Mouse (Mus musculus) MEL (cell line): ENCODE measurements around the gene Mpv17l2.

Experiments
- BHLHE40 ChIP-seq: IDR thresholded peaks from 2 replicates; pipeline ENCODE4 v1.6.1; 2012; ENCODE audit warnings: low read depth, mild to moderate bottlenecking, inconsistent platforms, low read length, improper control_type of control experiment, borderline replicate concordance
- CTCF ChIP-seq, 3 experiments: IDR thresholded peaks in 2 of 3; conservative IDR thresholded peaks in 1 of 3; 2 replicates each; pipeline ENCODE4 v1.5.1; 2011 to 2012; ENCODE audit warnings: low read length in 3 of 3, low read depth in 2 of 3, mild to moderate bottlenecking in 2 of 3, improper control_type of control experiment in 1 of 3, inconsistent platforms in 1 of 3, mixed read lengths in 1 of 3, moderate library complexity in 1 of 3; ENCODE audit not compliant: control insufficient read depth in 1 of 3, insufficient read depth in 1 of 3, poor library complexity in 1 of 3, severe bottlenecking in 1 of 3
- E2F4 ChIP-seq: IDR thresholded peaks from 2 replicates; pipeline ENCODE4 v1.6.1; 2011; ENCODE audit warnings: low read depth, low read length, improper control_type of control experiment, borderline replicate concordance
- HCFC1 ChIP-seq: IDR thresholded peaks from 2 replicates; pipeline ENCODE4 v1.6.1; 2012; ENCODE audit warnings: low read depth, mild to moderate bottlenecking, inconsistent platforms, low read length, improper control_type of control experiment, moderate library complexity
- MEF2A ChIP-seq: IDR thresholded peaks from 2 replicates; pipeline ENCODE4 v1.6.1; 2014; ENCODE audit warnings: low read depth, mild to moderate bottlenecking, inconsistent platforms, low read length, improper control_type of control experiment; ENCODE audit not compliant: poor library complexity, insufficient replicate concordance, severe bottlenecking; ENCODE audit errors: extremely low read depth
- POLR2A ChIP-seq, 2 experiments: IDR thresholded peaks; 2 replicates each; pipeline ENCODE4 v1.6.1; 2011 to 2012; ENCODE audit warnings: low read length in 2 of 2, mild to moderate bottlenecking in 2 of 2, control low read depth in 1 of 2, improper control_type of control experiment in 1 of 2, low read depth in 1 of 2, moderate library complexity in 1 of 2; ENCODE audit not compliant: control insufficient read depth in 1 of 2, insufficient read depth in 1 of 2, poor library complexity in 1 of 2
- RAD21 ChIP-seq: IDR thresholded peaks from 2 replicates; pipeline ENCODE4 v1.6.1; 2011; ENCODE audit warnings: mild to moderate bottlenecking, low read depth, low read length, improper control_type of control experiment
- RCOR1 ChIP-seq: IDR thresholded peaks from 2 replicates; pipeline ENCODE4 v1.6.1; 2012; ENCODE audit warnings: low read depth, mild to moderate bottlenecking, inconsistent platforms, low read length, improper control_type of control experiment
- TAL1 ChIP-seq: IDR thresholded peaks from 2 replicates; pipeline ENCODE4 v1.6.1; 2012; ENCODE audit warnings: mild to moderate bottlenecking, inconsistent platforms, low read length, moderate library complexity, mixed read lengths
- TBP ChIP-seq: IDR thresholded peaks from 2 replicates; pipeline ENCODE4 v1.8.0; 2011; ENCODE audit warnings: low read depth, low read length, improper control_type of control experiment
- ZNF384 ChIP-seq: IDR thresholded peaks from 2 replicates; pipeline ENCODE4 v1.6.1; 2012; ENCODE audit warnings: low read depth, mild to moderate bottlenecking, inconsistent platforms, low read length, improper control_type of control experiment

GRCm38 (mm10) chr8:70720739-70721138 is 40.0 kb downstream of the Mpv17l2 start:
- peak; percentile 70 to 88 (median 87) for TF ChIP-seq CTCF (IDR thresholded peaks at IDR 0.05 in 2 of 3, conservative IDR thresholded peaks at IDR 0.05 in 1 of 3; ENCODE audit: control insufficient read depth in 1 of 3, insufficient read depth in 1 of 3, low read depth in 2 of 3, low read length in 3 of 3, poor library complexity in 1 of 3, severe bottlenecking in 1 of 3)
- peak; percentile 90 for TF ChIP-seq RAD21
- peak; percentile 60; the same call in 1 of the 2 replicates for TF ChIP-seq HCFC1
- TF ChIP-seq POLR2A (IDR thresholded peaks at IDR 0.05; ENCODE audit: control insufficient read depth in 1 of 2, insufficient read depth in 1 of 2, low read depth in 1 of 2, low read length in 2 of 2, poor library complexity in 1 of 2) = no peak; a peak in 1 of 4 replicates
- TF ChIP-seq TAL1 = no peak
- TF ChIP-seq BHLHE40 = no peak
- no peak for TF ChIP-seq E2F4
- no peak for TF ChIP-seq MEF2A
- TF ChIP-seq ZNF384 = peak; percentile 99
- no peak for TF ChIP-seq RCOR1
- TF ChIP-seq TBP = peak; percentile 52; the same call in 1 of the 2 replicates
